Mouse (Mus musculus) liver, embryonic 13.5 days (tissue): ENCODE data around the gene Frs3. TPM values are rescaled to one million over a fixed set of nuclear protein-coding genes. Genes with fewer than 3 reads are reported as not detected.

Experiments used
- ATAC-seq: fragments of 200-750 bp; cut with Nextera tagmentation; 2 replicates; pipeline ENCODE4 v1.8.0; 2017; ENCODE audit warnings: low read depth, mild to moderate bottlenecking, moderate number of reproducible peaks, moderate library complexity
- DNase-seq: peaks from one replicate; pipeline ENCODE4 v3.0.0; 2022
- H3K27ac ChIP-seq: fragments of 300-500 bp; sonication (generic); 2 replicates; pipeline ENCODE4 v1.5.1; 2015; ENCODE audit warnings: moderate library complexity, mild to moderate bottlenecking, inconsistent platforms
- H3K27me3 ChIP-seq: fragments of 300-500 bp; sonication (generic); 2 replicates; pipeline ENCODE4 v1.6.1; 2015; ENCODE audit warnings: mild to moderate bottlenecking, inconsistent platforms
- H3K36me3 ChIP-seq: fragments of 300-500 bp; sonication (generic); 2 replicates; pipeline ENCODE4 v1.6.1; 2015; ENCODE audit warnings: mild to moderate bottlenecking, inconsistent platforms
- H3K4me1 ChIP-seq: fragments of 300-500 bp; sonication (generic); replicated peaks from 2 replicates; pipeline ENCODE4 v1.6.1; 2015; ENCODE audit warnings: inconsistent platforms
- H3K4me2 ChIP-seq: fragments of 300-500 bp; sonication (generic); 2 replicates; pipeline ENCODE4 v1.6.1; 2015; ENCODE audit warnings: inconsistent platforms, mild to moderate bottlenecking, moderate library complexity
- H3K4me3 ChIP-seq: fragments of 300-500 bp; sonication (generic); replicated peaks from 2 replicates; pipeline ENCODE4 v1.5.1; 2015; ENCODE audit warnings: mild to moderate bottlenecking, inconsistent platforms
- H3K9ac ChIP-seq: fragments of 300-500 bp; sonication (generic); 2 replicates; pipeline ENCODE4 v1.6.1; 2015; ENCODE audit warnings: mild to moderate bottlenecking, inconsistent platforms
- H3K9me3 ChIP-seq: fragments of 300-500 bp; sonication (generic); replicated peaks from 2 replicates; pipeline ENCODE4 v1.6.1; 2016; ENCODE audit warnings: inconsistent platforms
- WGBS: fragments of 180-500 bp; shearing (Covaris S2); methylation state at CpG from one replicate; pipeline ENCODE4 v1.1.7; 2015; ENCODE audit not compliant: insufficient replicate concordance; 5-methylcytosine and 5-hydroxymethylcytosine counted together
- polyA plus RNA-seq: library from polyadenylated mRNA; unstranded; fragments of >200 nt; fragmentation: Nextera tagmentation; extraction: Ambion mirVana; gene quantifications from 2 replicates; pipeline ENCODE4 v1.2.1, GENCODE M21; 2015

Frs3 gene
- polyA plus RNA-seq, 1 experiment from 2014 or later = 0.96 TPM

- no peak overlapping the region for H3K4me3 ChIP-seq
- H3K36me3 ChIP-seq = 0 out of 2 replicates have a peak, but pooled peaks cover 3% of the 10 kb centered on the region
- DNase-seq (no peak), ATAC-seq (no peak)
- H3K27me3 ChIP-seq = peaks cover 54% of the 10 kb centered on the region
- H3K27ac ChIP-seq = no peak overlapping the region
- 58% methylated on average over 3 of the region's 3 CpGs for WGBS
- no peak overlapping the region for H3K9ac ChIP-seq
- H3K4me2 ChIP-seq = no peak overlapping the region
- peaks cover 7% of the 10 kb centered on the region for H3K4me1 ChIP-seq
- no peaks in the 10 kb centered on the region for H3K9me3 ChIP-seq
Observed at GRCm38 (mm10) chr17:47707961-47708360, 19.1 kb downstream of the Frs3 start.

DNA sequence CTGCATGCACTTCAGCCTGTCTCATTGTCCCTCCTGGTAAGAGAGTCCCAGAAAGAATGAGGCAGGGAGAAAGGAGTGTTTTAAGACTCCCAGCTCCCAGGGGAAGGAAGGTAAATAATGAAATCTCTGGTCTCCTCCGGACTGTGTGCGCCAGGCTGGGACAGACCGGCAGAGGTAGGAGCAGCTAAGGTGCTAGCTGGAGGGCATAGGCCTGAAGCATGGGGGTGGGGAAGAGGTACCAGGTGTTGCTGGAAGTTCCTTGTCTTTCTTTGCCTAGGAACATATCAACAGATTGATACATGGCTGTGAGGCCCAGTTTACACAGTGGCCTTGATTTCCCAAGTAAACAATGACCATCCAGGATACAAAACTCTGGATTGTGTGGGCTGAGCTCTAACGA is 20.1 kb downstream of the Frs3 start:
- DNase-seq = no peak
- 72% methylated on average over 4 of the region's 4 CpGs for WGBS
- ATAC-seq = no peak

DNA sequence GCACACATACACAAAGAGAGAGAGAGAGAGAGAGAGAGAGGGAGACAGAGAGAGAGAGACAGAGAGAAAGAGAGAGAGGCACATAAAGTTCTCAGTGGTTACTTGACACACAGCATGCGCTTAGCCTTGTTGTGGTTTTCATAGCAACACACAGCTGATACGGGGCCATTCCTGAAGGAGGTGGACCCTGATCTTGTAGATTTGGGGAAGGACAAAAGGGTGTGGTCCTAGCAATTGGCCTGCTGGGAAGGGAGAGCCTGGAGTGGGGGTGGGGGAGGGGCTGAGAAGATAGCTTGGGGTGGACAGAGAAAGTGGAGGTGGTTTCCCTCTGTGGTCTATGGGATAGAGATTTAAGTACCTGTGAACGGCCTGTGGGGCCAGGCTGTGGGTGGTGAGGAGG is 21.2 kb downstream of the Frs3 start:
- H3K4me2 ChIP-seq = no peak overlapping the region
- no peak for DNase-seq
- WGBS = 33% methylated on average over 3 of the region's 3 CpGs
- no peak overlapping the region for H3K27ac ChIP-seq
- H3K9ac ChIP-seq = no peak overlapping the region
- no peak overlapping the region for H3K4me3 ChIP-seq
- no peak for ATAC-seq
- no peaks in the 10 kb centered on the region for H3K36me3 ChIP-seq
- H3K4me1 ChIP-seq = peaks cover 7% of the 10 kb centered on the region
- H3K9me3 ChIP-seq = no peaks in the 10 kb centered on the region
- H3K27me3 ChIP-seq = peaks cover 34% of the 10 kb centered on the region

More for the DNA sequence above, 20.1 kb downstream of the Frs3 start:
- no peak overlapping the region for H3K27ac ChIP-seq
- H3K4me1 ChIP-seq = peaks cover 7% of the 10 kb centered on the region
- H3K36me3 ChIP-seq = no peaks in the 10 kb centered on the region
- H3K27me3 ChIP-seq = peaks cover 44% of the 10 kb centered on the region
- no peaks in the 10 kb centered on the region for H3K9me3 ChIP-seq
- no peak overlapping the region for H3K4me2 ChIP-seq
- H3K9ac ChIP-seq = no peak overlapping the region
- no peak overlapping the region for H3K4me3 ChIP-seq

GRCm38 (mm10) chr17:47711883-47712282 is 23.1 kb downstream of the Frs3 start:
- no peak overlapping the region for H3K9ac ChIP-seq
- DNase-seq = no peak
- 34% methylated on average over 6 of the region's 6 CpGs for WGBS
- H3K4me2 ChIP-seq = no peak overlapping the region
- H3K4me1 ChIP-seq = peaks cover 7% of the 10 kb centered on the region
- H3K9me3 ChIP-seq = no peaks in the 10 kb centered on the region
- peaks cover 19% of the 10 kb centered on the region for H3K27me3 ChIP-seq
- no peak overlapping the region for H3K4me3 ChIP-seq
- H3K36me3 ChIP-seq = no peaks in the 10 kb centered on the region
- H3K27ac ChIP-seq = no peak overlapping the region
- peak; percentile 35 for ATAC-seq

GRCm38 (mm10) chr17:47712889-47713571 is 24.2 kb downstream of the Frs3 start:
- H3K4me1 ChIP-seq = peaks cover 7% of the 10 kb centered on the region
- WGBS = 50% methylated on average over 17 of the region's 22 CpGs
- peaks cover 9% of the 10 kb centered on the region; the same call in 1 of the 2 replicates for H3K27me3 ChIP-seq
- DNase-seq (no peak), ATAC-seq (no peak)
- H3K4me2 ChIP-seq = no peak overlapping the region
- H3K9ac ChIP-seq = no peak overlapping the region
- H3K27ac ChIP-seq = no peak overlapping the region
- H3K4me3 ChIP-seq = no peak overlapping the region
- no peaks in the 10 kb centered on the region for H3K9me3 ChIP-seq
- H3K36me3 ChIP-seq = no peaks in the 10 kb centered on the region

GRCm38 (mm10) chr17:47715037-47715436 is 26.2 kb downstream of the Frs3 start:
- no peak for DNase-seq
- Histone ChIP-seq H3K27me3 (0 out of 2 replicates have a peak, but pooled peaks cover 5% of the 10 kb centered on the region), H3K36me3 (no peaks in the 10 kb centered on the region), H3K9ac (no peak overlapping the region), H3K4me2 (no peak overlapping the region), H3K4me1 (peaks cover 5% of the 10 kb centered on the region), H3K9me3 (no peaks in the 10 kb centered on the region), H3K4me3 (no peak overlapping the region), H3K27ac (no peak overlapping the region)
- ATAC-seq = no peak
- WGBS = 24% methylated on average over 3 of the region's 3 CpGs

- Histone ChIP-seq H3K9me3 (no peaks in the 10 kb centered on the region), H3K4me1 (no peaks in the 10 kb centered on the region), H3K36me3 (no peaks in the 10 kb centered on the region), H3K4me3 (no peak overlapping the region), H3K27me3 (peaks cover 8% of the 10 kb centered on the region; the same call in 1 of the 2 replicates), H3K4me2 (no peak overlapping the region), H3K9ac (no peak overlapping the region), H3K27ac (no peak overlapping the region)
- DNase-seq = no peak
- ATAC-seq = no peak
- WGBS = 32% methylated on average over 4 of the region's 4 CpGs
Observed at GRCm38 (mm10) chr17:47721183-47721582, 32.4 kb downstream of the Frs3 start.

- ATAC-seq (no peak), DNase-seq (no peak)
- Histone ChIP-seq H3K27ac (no peak within 1 kb of the TSS), H3K4me3 (no peak within 1 kb of the TSS), H3K9me3 (no peaks in the 10 kb centered on the region), H3K4me2 (no peak within 1 kb of the TSS), H3K36me3 (no peaks in the 10 kb centered on the region), H3K4me1 (no peaks in the 10 kb centered on the region), H3K27me3 (peaks cover 6% of the 10 kb centered on the region; the same call in 1 of the 2 replicates), H3K9ac (no peak within 1 kb of the TSS)
- WGBS = 64% methylated on average over 11 of the region's 11 CpGs
Observed at GRCm38 (mm10) chr17:47726566-47726965, 37.7 kb downstream of the Frs3 start, which contains the start of gene Pgc. Pgc (plus strand) TSS chr17:47726842.

DNA sequence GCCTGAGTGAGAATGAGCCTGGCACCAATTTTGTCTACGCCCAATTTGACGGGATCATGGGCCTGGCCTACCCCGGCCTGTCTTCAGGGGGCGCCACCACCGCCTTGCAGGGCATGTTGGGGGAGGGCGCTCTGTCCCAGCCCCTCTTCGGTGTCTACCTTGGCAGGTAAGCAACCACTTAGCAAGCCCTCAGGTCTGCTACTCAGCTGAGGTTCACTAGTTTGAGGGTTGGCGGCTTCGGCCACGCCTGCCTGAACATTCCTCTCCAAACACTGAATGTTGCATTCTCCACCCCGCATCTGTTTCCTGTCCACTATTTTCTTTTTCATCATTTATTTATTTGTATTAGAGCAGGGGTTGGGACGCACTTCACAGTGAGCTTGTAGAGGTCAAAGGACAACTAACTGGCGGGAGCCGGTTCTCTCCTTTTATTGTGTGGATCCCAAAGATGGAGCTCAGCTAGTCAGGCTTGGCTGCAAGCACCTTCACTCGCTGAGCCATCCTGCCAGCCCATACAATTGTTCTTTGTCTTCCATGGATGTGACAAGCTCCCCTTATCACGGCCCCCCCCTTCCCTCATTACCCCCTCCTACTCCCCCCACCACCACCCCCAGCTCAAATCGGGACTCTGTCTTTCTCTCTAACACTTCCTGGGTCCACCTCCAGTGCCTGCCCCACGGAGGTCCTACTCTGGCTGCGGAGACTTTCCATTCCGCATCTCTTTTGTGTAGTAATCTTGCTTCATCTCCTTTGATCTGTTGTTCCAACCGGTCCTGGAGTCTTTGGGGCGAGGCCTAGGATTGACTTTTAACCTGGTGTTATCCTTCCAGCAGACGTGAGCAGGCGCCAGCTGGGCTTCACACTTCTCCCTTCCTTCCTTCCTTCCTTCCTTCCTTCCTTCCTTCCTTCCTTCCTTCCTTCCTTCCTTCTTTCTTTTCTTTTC is 42.1 kb downstream of the Frs3 start:
- DNase-seq (no peak), ATAC-seq (no peak)
- Histone ChIP-seq H3K36me3 (no peaks in the 10 kb centered on the region), H3K9ac (no peak overlapping the region), H3K4me2 (no peak overlapping the region), H3K4me3 (no peak overlapping the region), H3K9me3 (no peaks in the 10 kb centered on the region), H3K4me1 (no peaks in the 10 kb centered on the region), H3K27ac (no peak overlapping the region), H3K27me3 (peaks cover 14% of the 10 kb centered on the region)
- WGBS = 54% methylated on average over 24 of the region's 24 CpGs

DNA sequence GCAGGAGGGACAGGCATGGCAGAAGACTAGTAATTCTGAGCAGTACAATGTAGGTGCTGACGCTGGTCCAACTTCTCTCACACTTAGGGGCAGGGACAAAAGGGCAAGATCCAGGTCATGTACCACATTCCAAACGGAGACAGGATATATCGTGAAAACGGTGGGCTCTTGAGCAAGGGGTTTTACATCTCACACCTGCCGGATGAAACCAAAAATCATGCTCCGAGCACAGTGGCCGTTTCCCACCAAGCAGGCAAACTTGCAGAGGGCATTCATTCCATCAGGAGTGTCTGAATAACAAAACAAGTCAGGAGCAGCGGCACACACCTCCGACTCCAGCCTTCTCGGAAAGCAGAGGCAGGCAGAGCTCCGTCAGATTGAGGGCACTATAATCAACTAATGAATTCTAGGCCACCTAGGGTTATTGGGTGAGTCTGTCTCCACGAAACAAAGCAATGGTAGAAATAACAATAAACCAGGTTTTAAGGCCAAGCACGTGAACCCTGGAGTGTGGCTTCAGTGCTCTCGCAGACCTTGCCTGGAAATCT is 46.8 kb downstream of the Frs3 start:
- no peak overlapping the region for H3K9ac ChIP-seq
- H3K36me3 ChIP-seq = no peaks in the 10 kb centered on the region

DNA sequence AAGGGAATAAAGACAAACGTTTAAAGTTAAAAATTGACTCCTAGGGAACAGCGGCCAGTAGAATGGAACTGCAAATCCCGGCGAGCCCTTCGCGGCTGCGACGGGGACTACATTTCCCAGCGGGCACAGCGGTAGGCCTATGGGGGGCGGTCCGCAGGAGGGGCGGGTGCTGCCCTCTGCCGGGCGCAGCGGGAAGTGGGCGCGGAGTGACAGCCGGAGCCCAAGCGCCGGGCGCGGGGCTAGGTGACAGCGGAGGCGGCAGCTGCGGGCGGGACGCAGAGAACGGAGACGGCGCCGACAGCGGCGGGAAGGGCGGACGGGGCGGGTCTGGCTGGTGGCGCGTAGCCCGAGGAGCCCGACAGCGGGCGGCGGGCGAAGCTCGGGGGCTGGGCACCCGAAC is 48.0 kb downstream of the Frs3 start, which contains the start of gene Tfeb:
Gene Tfeb (plus strand): TSS at position 175 of the 400 bp plus-strand sequence.
- Histone ChIP-seq H3K9ac (peak within 1 kb of the TSS; percentile 77), H3K4me2 (peak within 1 kb of the TSS; percentile 99), H3K36me3 (no peaks in the 10 kb centered on the region), H3K27ac (peak within 1 kb of the TSS; percentile 79), H3K9me3 (no peaks in the 10 kb centered on the region), H3K27me3 (peaks cover 33% of the 10 kb centered on the region), H3K4me3 (peak within 1 kb of the TSS; percentile 70), H3K4me1 (peaks cover 40% of the 10 kb centered on the region)
- DNase-seq (peak; percentile 93), ATAC-seq (peak; percentile 80)
- WGBS = under 1% methylated on average over 47 of the region's 47 CpGs

More for the DNA sequence above, 46.8 kb downstream of the Frs3 start:
- no peak overlapping the region for H3K27ac ChIP-seq
- DNase-seq (no peak), ATAC-seq (no peak)
- no peak overlapping the region for H3K4me2 ChIP-seq
- peaks cover 29% of the 10 kb centered on the region for H3K4me1 ChIP-seq
- 68% methylated on average over 14 of the region's 14 CpGs for WGBS
- no peaks in the 10 kb centered on the region for H3K9me3 ChIP-seq
- H3K27me3 ChIP-seq = peaks cover 36% of the 10 kb centered on the region
- no peak overlapping the region for H3K4me3 ChIP-seq
